ENCODE assay signal across 19 mouse cellular contexts in the genomic region with DNA sequence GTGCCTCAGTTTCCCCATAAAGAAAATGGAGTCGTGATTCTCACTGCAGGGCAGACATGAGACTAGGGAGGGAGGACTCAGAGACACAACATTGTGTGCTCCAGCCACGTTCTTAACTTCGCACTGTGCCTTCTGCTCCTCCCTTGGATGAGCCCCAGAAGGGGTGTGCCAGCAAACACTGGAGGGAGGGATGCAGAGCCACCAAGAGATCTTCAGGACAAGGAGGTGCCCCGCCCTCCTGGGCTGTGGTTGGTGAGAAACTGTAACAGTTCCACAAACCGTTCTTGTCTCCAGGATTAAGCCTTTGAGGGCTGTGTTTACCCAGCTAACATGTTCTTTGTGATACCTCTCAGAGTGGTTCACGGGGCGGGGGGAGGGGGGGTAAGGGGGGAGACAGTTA. TPM values are rescaled to one million over a fixed set of nuclear protein-coding genes. Genes with fewer than 3 reads are reported as not detected.
DNase-seq lines count a peak whose midpoint lies in the region; ATAC-seq and TF ChIP-seq lines count a peak whose summit lies in the region.
"Had no signal": no experiment of that assay in that cellular context is flagged by ENCODE, and none has a peak within 500 bp of the region (broad histone marks: within the 10 kb centered on the region; RNA-seq: fewer than 3 reads in every experiment).

No protein-coding gene starts in this region.

- no peak for TF ChIP-seq RAD21 in MEL (IDR thresholded peaks at IDR 0.05; ENCODE audit: low read depth, low read length)

- no peak overlapping the region for H3K27ac ChIP-seq in MEL (ENCODE audit: control insufficient read depth, low read depth, low read length)
- H3K27ac ChIP-seq: hindbrain, embryonic 13.5 days; limb, embryonic 12.5 days had no signal

- DNase-seq in gastrocnemius, postnatal 14 days = peak; percentile 48
- no peak for DNase-seq in gastrocnemius, postnatal 25 days
- peak; percentile 86 for DNase-seq in MEL (ENCODE audit: low read depth, low spot score)
- peak; percentile 68 for DNase-seq in lung, postnatal 36 days
- no peak for DNase-seq in B cell, adult 2 months
- DNase-seq in neural tube, embryonic 10.5 days (ENCODE audit: extremely low spot score, low spot score) = no peak
- DNase-seq in cerebellum, adult 8-10 months = no peak
- DNase-seq: adrenal gland, postnatal 36 days; kidney, adult 9 months; layer of hippocampus, adult 9-11 months; liver, postnatal 0 days; spleen, adult 18-20 months; thymus, postnatal 25 days had no signal

- TF ChIP-seq CTCF in MEL (IDR thresholded peaks at IDR 0.05 in 2 of 3, conservative IDR thresholded peaks at IDR 0.05 in 1 of 3; ENCODE audit: control insufficient read depth in 1 of 3, insufficient read depth in 1 of 3, low read depth in 2 of 3, low read length in 3 of 3, poor library complexity in 1 of 3, severe bottlenecking in 1 of 3) = no peak

- 0 out of 4 replicates have a peak, but pooled peaks of 1 of the 2 experiments have one; percentile 16 for TF ChIP-seq EP300 in MEL (IDR thresholded peaks at IDR 0.05; ENCODE audit: low read depth in 1 of 2, low read length in 2 of 2)

- intact Hi-C loops in gastrocnemius, postnatal 14 days (cut with DNase I; ENCODE audit: low total_unique reads) = no loop called here

- H3K9ac ChIP-seq in MEL (ENCODE audit: control insufficient read depth, low read depth, low read length, poor library complexity, severe bottlenecking) = no peak overlapping the region
- H3K9ac ChIP-seq: heart, embryonic 12.5 days; hindbrain, embryonic 13.5 days; limb, embryonic 12.5 days; liver, postnatal 0 days had no signal

- ATAC-seq in common myeloid progenitor, adult 5-6 weeks (replicated peaks; ENCODE audit: low read depth, poor library complexity, severe bottlenecking) = peak; percentile 57
- ATAC-seq: liver, postnatal 0 days had no signal

- H3K4me3 ChIP-seq in MEL (ENCODE audit: control insufficient read depth in 1 of 2, insufficient read depth in 1 of 2, low read depth in 2 of 2, low read length in 2 of 2) = no peak overlapping the region
- H3K4me3 ChIP-seq: heart, embryonic 12.5 days; hindbrain, embryonic 13.5 days; limb, embryonic 12.5 days; myocyte had no signal

- H3K27me3 ChIP-seq in MEL (ENCODE audit: control insufficient read depth in 1 of 2, insufficient read depth in 2 of 2, low read length in 2 of 2) = no peaks in the 10 kb centered on the region

- H3K36me3 ChIP-seq in MEL (ENCODE audit: control insufficient read depth in 1 of 2, insufficient read depth in 2 of 2, low read length in 2 of 2) = no peaks in the 10 kb centered on the region; a peak in 1 of 4 replicates
- H3K36me3 ChIP-seq: heart, embryonic 12.5 days; hindbrain, embryonic 13.5 days; limb, embryonic 12.5 days had no signal

- 0 out of 4 replicates have a peak, but pooled peaks of 1 of the 2 experiments have one; percentile 22 for TF ChIP-seq POLR2A in MEL (IDR thresholded peaks at IDR 0.05; ENCODE audit: control insufficient read depth in 1 of 2, insufficient read depth in 1 of 2, low read depth in 1 of 2, low read length in 2 of 2, poor library complexity in 1 of 2)

- no peaks in the 10 kb centered on the region for H3K79me2 ChIP-seq in MEL (ENCODE audit: control insufficient read depth, insufficient read depth, low read length, poor library complexity)

- H3K4me1 ChIP-seq in MEL (ENCODE audit: control insufficient read depth in 1 of 2, insufficient read depth in 2 of 2, low read length in 2 of 2) = peaks cover 3 to 12% of the 10 kb centered on the region in 2 experiments; a peak in 3 of 4 replicates

- H3K9me3 ChIP-seq in MEL (replicated peaks; ENCODE audit: insufficient read depth, low read length) = no peaks in the 10 kb centered on the region
- H3K9me3 ChIP-seq: heart, embryonic 12.5 days; hindbrain, embryonic 13.5 days; limb, embryonic 12.5 days had no signal

TF ChIP-seq in MEL, 35 proteins besides CTCF, POLR2A, EP300 and RAD21:
- peak; percentile 35; the same call in 1 of the 2 replicates for TF ChIP-seq SIN3A (IDR thresholded peaks at IDR 0.05; ENCODE audit: low read length)
- TF ChIP-seq MYB (IDR thresholded peaks at IDR 0.05; ENCODE audit: low read depth, low read length) = 0 out of 2 replicates have a peak, but pooled peaks have one; percentile 14
- no peak for TF ChIP-seq JUND (IDR thresholded peaks at IDR 0.05; ENCODE audit: low read depth, low read length)
- TF ChIP-seq MAX (IDR thresholded peaks at IDR 0.05; ENCODE audit: low read length) = peak; percentile 58

RNA-seq across cellular contexts. Expression of a gene that starts 5.0 kb away (rescaled TPM):
- total RNA-seq in gastrocnemius, postnatal 14 days (2021) = not detected
- total RNA-seq in gastrocnemius, postnatal 25 days (2021) = not detected
- total RNA-seq in MEL (2012; rRNA removed) = not detected in 2 replicates
- under 1 TPM in 1 of 2 experiments, not detected in 1; 0.07 TPM for polyA plus RNA-seq in MEL (2012; ENCODE audit: insufficient read depth in 1 of 2, insufficient read length in 2 of 2, low read depth in 1 of 2, low replicate concordance in 2 of 2, missing spikeins in 1 of 2)
- not detected in 2 replicates for total RNA-seq in common myeloid progenitor, adult 5-6 weeks (2017)
- total RNA-seq: adrenal gland, postnatal 36 days; CH12.LX had no signal
- polyA plus RNA-seq: heart, embryonic 12.5 days; limb, embryonic 12.5 days; liver, postnatal 0 days had no signal

RNA-seq across cellular contexts. Expression of a gene that starts 20.3 kb away (rescaled TPM):
- 1 to 10 TPM in 1 of 2 experiments, not detected in 1; 1.1 TPM for total RNA-seq in gastrocnemius, postnatal 14 days (2021)
- total RNA-seq in gastrocnemius, postnatal 25 days (2021) = under 1 TPM; 0.10 to 0.21 TPM
- 4.1 and 4.6 TPM in 2 replicates for total RNA-seq in MEL (2012; rRNA removed)
- under 1 TPM in 1 of 2 experiments, not detected in 1; 0.33 TPM for polyA plus RNA-seq in MEL (2012; ENCODE audit: insufficient read depth in 1 of 2, insufficient read length in 2 of 2, low read depth in 1 of 2, low replicate concordance in 2 of 2, missing spikeins in 1 of 2)
- 0.73 and 1.3 TPM in 2 replicates for total RNA-seq in common myeloid progenitor, adult 5-6 weeks (2017)

Comparison
In these comparisons a context has a peak if more than half of its experiments do, and no peak if none do; other contexts are left out.
1. DNase-seq: peak in gastrocnemius, postnatal 14 days (single experiment), MEL (single experiment) and lung, postnatal 36 days (single experiment); none in gastrocnemius, postnatal 25 days (single experiment), B cell, adult 2 months (0 of 2), neural tube, embryonic 10.5 days (single experiment) and cerebellum, adult 8-10 months (single experiment).